Mouse (Mus musculus): ENCODE measurements at regions not wholly inside any gene's neighbourhood (a gene's known extent, or its start where the extent isn't known, plus 50 kb on each side); places are given as distances from the start of the nearest gene placed in this dataset.

- ATAC-seq (ENCODE audit: insufficient number of reproducible peaks, insufficient read depth, low FRiP score, low TSS enrichment, low read depth): no peak
- no peak overlapping the region for H3K4me3 ChIP-seq (replicated peaks)
- no peaks in the 10 kb centered on the region for H3K4me1 ChIP-seq (replicated peaks)
- H3K9me3 ChIP-seq: no peaks in the 10 kb centered on the region
- WGBS: 85% methylated on average over 1 of the region's 1 CpGs
- H3K27ac ChIP-seq: no peak overlapping the region
- no peaks in the 10 kb centered on the region for H3K27me3 ChIP-seq
- H3K36me3 ChIP-seq: no peaks in the 10 kb centered on the region
- no peak overlapping the region for H3K9ac ChIP-seq (replicated peaks)
- H3K4me2 ChIP-seq: no peak overlapping the region
Observed at GRCm38 (mm10) chr9:9606322-9606721, 367.4 kb upstream of the Arhgap42 start.

GRCm38 (mm10) chr9:9591263-9591662, 352.4 kb upstream of the Arhgap42 start:
- Histone ChIP-seq H3K4me3 (replicated peaks) (no peak overlapping the region), H3K27ac (no peak overlapping the region), H3K4me1 (replicated peaks) (no peaks in the 10 kb centered on the region), H3K9ac (replicated peaks) (no peak overlapping the region), H3K4me2 (no peak overlapping the region), H3K9me3 (no peaks in the 10 kb centered on the region), H3K36me3 (no peaks in the 10 kb centered on the region), H3K27me3 (no peaks in the 10 kb centered on the region)
- no peak for ATAC-seq (ENCODE audit: insufficient number of reproducible peaks, insufficient read depth, low FRiP score, low TSS enrichment, low read depth)

- H3K27ac ChIP-seq: no peak overlapping the region
- no peak overlapping the region for H3K4me3 ChIP-seq (replicated peaks)
- H3K4me2 ChIP-seq: no peak overlapping the region
- WGBS: 71% methylated on average over 2 of the region's 2 CpGs
- no peak for ATAC-seq (ENCODE audit: insufficient number of reproducible peaks, insufficient read depth, low FRiP score, low TSS enrichment, low read depth)
- H3K9ac ChIP-seq (replicated peaks): no peak overlapping the region
- H3K27me3 ChIP-seq: no peaks in the 10 kb centered on the region
- no peaks in the 10 kb centered on the region for H3K36me3 ChIP-seq
- no peaks in the 10 kb centered on the region for H3K9me3 ChIP-seq
- no peaks in the 10 kb centered on the region for H3K4me1 ChIP-seq (replicated peaks)
Observed at GRCm38 (mm10) chr9:9583011-9583605, 344.2 kb upstream of the Arhgap42 start.

- Histone ChIP-seq H3K9ac (replicated peaks) (no peak overlapping the region), H3K4me3 (replicated peaks) (no peak overlapping the region), H3K27ac (no peak overlapping the region), H3K36me3 (no peaks in the 10 kb centered on the region), H3K9me3 (no peaks in the 10 kb centered on the region), H3K4me2 (no peak overlapping the region), H3K4me1 (replicated peaks) (no peaks in the 10 kb centered on the region), H3K27me3 (no peaks in the 10 kb centered on the region)
- WGBS: 89% methylated on average over 3 of the region's 3 CpGs
- ATAC-seq (ENCODE audit: insufficient number of reproducible peaks, insufficient read depth, low FRiP score, low TSS enrichment, low read depth): no peak
Observed at GRCm38 (mm10) chr9:9582301-9583010, 343.6 kb upstream of the Arhgap42 start.

GRCm38 (mm10) chr9:9568040-9568649, 329.2 kb upstream of the Arhgap42 start:
- H3K9ac ChIP-seq (replicated peaks): no peak overlapping the region
- no peak for ATAC-seq (ENCODE audit: insufficient number of reproducible peaks, insufficient read depth, low FRiP score, low TSS enrichment, low read depth)
- H3K27ac ChIP-seq: no peak overlapping the region
- H3K4me3 ChIP-seq (replicated peaks): no peak overlapping the region
- WGBS: 66% methylated on average over 5 of the region's 5 CpGs
- no peak overlapping the region for H3K4me2 ChIP-seq
- no peaks in the 10 kb centered on the region for H3K9me3 ChIP-seq
- H3K36me3 ChIP-seq: no peaks in the 10 kb centered on the region
- no peaks in the 10 kb centered on the region for H3K4me1 ChIP-seq (replicated peaks)
- H3K27me3 ChIP-seq: no peaks in the 10 kb centered on the region

- Histone ChIP-seq H3K27me3 (no peaks in the 10 kb centered on the region), H3K9me3 (no peaks in the 10 kb centered on the region), H3K4me1 (replicated peaks) (no peaks in the 10 kb centered on the region), H3K4me3 (replicated peaks) (no peak overlapping the region), H3K4me2 (no peak overlapping the region), H3K36me3 (no peaks in the 10 kb centered on the region), H3K9ac (replicated peaks) (no peak overlapping the region), H3K27ac (no peak overlapping the region)
- no peak for ATAC-seq (ENCODE audit: insufficient number of reproducible peaks, insufficient read depth, low FRiP score, low TSS enrichment, low read depth)
Observed at GRCm38 (mm10) chr9:9564551-9564950, 325.6 kb upstream of the Arhgap42 start.

- no peak for ATAC-seq (ENCODE audit: insufficient number of reproducible peaks, insufficient read depth, low FRiP score, low TSS enrichment, low read depth)
- no peak overlapping the region for H3K4me3 ChIP-seq (replicated peaks)
- H3K9ac ChIP-seq (replicated peaks): no peak overlapping the region
- no peak overlapping the region for H3K27ac ChIP-seq
- H3K4me1 ChIP-seq (replicated peaks): no peaks in the 10 kb centered on the region
- no peaks in the 10 kb centered on the region for H3K27me3 ChIP-seq
- H3K36me3 ChIP-seq: no peaks in the 10 kb centered on the region
- H3K4me2 ChIP-seq: no peak overlapping the region
- H3K9me3 ChIP-seq: no peaks in the 10 kb centered on the region
Observed at GRCm38 (mm10) chr9:9548657-9549056, 309.8 kb upstream of the Arhgap42 start.

- no peak overlapping the region for H3K27ac ChIP-seq
- H3K9me3 ChIP-seq: no peaks in the 10 kb centered on the region
- no peaks in the 10 kb centered on the region for H3K27me3 ChIP-seq
- H3K36me3 ChIP-seq: no peaks in the 10 kb centered on the region
- ATAC-seq (ENCODE audit: insufficient number of reproducible peaks, insufficient read depth, low FRiP score, low TSS enrichment, low read depth): no peak
- no peak overlapping the region for H3K9ac ChIP-seq (replicated peaks)
- WGBS: 77% methylated on average over 3 of the region's 3 CpGs
- H3K4me3 ChIP-seq (replicated peaks): no peak overlapping the region
- H3K4me1 ChIP-seq (replicated peaks): no peaks in the 10 kb centered on the region
- no peak overlapping the region for H3K4me2 ChIP-seq
Observed at GRCm38 (mm10) chr9:9547570-9547969, 308.7 kb upstream of the Arhgap42 start.

- H3K27me3 ChIP-seq: no peaks in the 10 kb centered on the region
- H3K4me1 ChIP-seq (replicated peaks): no peaks in the 10 kb centered on the region
- H3K27ac ChIP-seq: no peak overlapping the region
- no peak overlapping the region for H3K4me3 ChIP-seq (replicated peaks)
- no peaks in the 10 kb centered on the region for H3K9me3 ChIP-seq
- WGBS: 85% methylated on average over 2 of the region's 2 CpGs
- H3K9ac ChIP-seq (replicated peaks): no peak overlapping the region
- no peak for ATAC-seq (ENCODE audit: insufficient number of reproducible peaks, insufficient read depth, low FRiP score, low TSS enrichment, low read depth)
- no peak overlapping the region for H3K4me2 ChIP-seq
- no peaks in the 10 kb centered on the region for H3K36me3 ChIP-seq
Observed at GRCm38 (mm10) chr9:9547121-9547520, 308.2 kb upstream of the Arhgap42 start.

GRCm38 (mm10) chr9:9500345-9500744, 261.4 kb upstream of the Arhgap42 start:
- Histone ChIP-seq H3K4me3 (replicated peaks) (no peak overlapping the region), H3K27ac (no peak overlapping the region), H3K27me3 (no peaks in the 10 kb centered on the region), H3K4me1 (replicated peaks) (no peaks in the 10 kb centered on the region), H3K4me2 (no peak overlapping the region), H3K9ac (replicated peaks) (no peak overlapping the region), H3K9me3 (no peaks in the 10 kb centered on the region), H3K36me3 (no peaks in the 10 kb centered on the region)
- 89% methylated on average over 2 of the region's 2 CpGs for WGBS
- no peak for ATAC-seq (ENCODE audit: insufficient number of reproducible peaks, insufficient read depth, low FRiP score, low TSS enrichment, low read depth)

GRCm38 (mm10) chr9:9493594-9494182, 254.8 kb upstream of the Arhgap42 start:
- Histone ChIP-seq H3K4me3 (replicated peaks) (no peak overlapping the region), H3K4me1 (replicated peaks) (no peaks in the 10 kb centered on the region), H3K9ac (replicated peaks) (no peak overlapping the region), H3K36me3 (no peaks in the 10 kb centered on the region), H3K9me3 (no peaks in the 10 kb centered on the region), H3K4me2 (no peak overlapping the region), H3K27ac (no peak overlapping the region), H3K27me3 (no peaks in the 10 kb centered on the region)
- WGBS: 43% methylated on average over 3 of the region's 3 CpGs
- no peak for ATAC-seq (ENCODE audit: insufficient number of reproducible peaks, insufficient read depth, low FRiP score, low TSS enrichment, low read depth)

Data from limb, embryonic 12.5 days (tissue).